Mouse (Mus musculus) spleen, adult 2 months (tissue): ENCODE measurements around the gene Sh3rf1. TPM values are rescaled to one million over a fixed set of nuclear protein-coding genes. Genes with fewer than 3 reads are reported as not detected.

Source experiments
- DNase-seq, 2 experiments: peaks; one replicate each; pipeline versions ENCODE4 v3.0.0 to v3.0.0-alpha.2; 2012 to 2021; ENCODE audit warnings: low spot score in 2 of 2, low read depth in 1 of 2
- H3K27ac ChIP-seq: fragments of 200-500 bp; 2 replicates; pipeline ENCODE4 v1.5.1; 2012; ENCODE audit warnings: low read length, inconsistent platforms; ENCODE audit not compliant: insufficient read depth
- H3K27me3 ChIP-seq: fragments of 200-500 bp; 2 replicates; pipeline ENCODE4 v1.6.1; 2012; ENCODE audit warnings: mild to moderate bottlenecking, moderate library complexity, low read length, inconsistent platforms; ENCODE audit not compliant: control insufficient read depth, insufficient read depth
- H3K36me3 ChIP-seq: fragments of 200-500 bp; 2 replicates; pipeline ENCODE4 v1.6.1; 2012; ENCODE audit warnings: mild to moderate bottlenecking, low read length, inconsistent platforms; ENCODE audit not compliant: control insufficient read depth, insufficient read depth
- H3K4me1 ChIP-seq: fragments of 200-500 bp; 2 replicates; pipeline ENCODE4 v1.6.1; 2011; ENCODE audit warnings: inconsistent platforms; ENCODE audit not compliant: control insufficient read depth, insufficient read depth, insufficient read length
- H3K4me3 ChIP-seq: fragments of 200-500 bp; 2 replicates; pipeline ENCODE4 v1.5.1; 2011; ENCODE audit warnings: mild to moderate bottlenecking, inconsistent platforms; ENCODE audit not compliant: insufficient read depth, insufficient read length; ENCODE audit errors: extremely low read depth
- CTCF ChIP-seq: fragments of 200-500 bp; IDR thresholded peaks from 2 replicates; pipeline ENCODE4 v1.5.1; 2011; ENCODE audit warnings: mild to moderate bottlenecking, inconsistent platforms; ENCODE audit not compliant: insufficient read depth, insufficient read length, insufficient replicate concordance; ENCODE audit errors: extremely low read depth
- POLR2A ChIP-seq: fragments of 200-500 bp; IDR thresholded peaks from 2 replicates; pipeline ENCODE4 v1.6.1; 2011; ENCODE audit warnings: low read depth, low read length, inconsistent platforms
- WGBS: fragments of 180-500 bp; shearing (Covaris S2); methylation state at CpG from one replicate; pipeline ENCODE4 v1.1.7; 2018; 5-methylcytosine and 5-hydroxymethylcytosine counted together
- polyA plus RNA-seq: library from polyadenylated mRNA; depleted of rRNA; stranded (reverse); fragments of >200 nt; gene quantifications from 2 replicates; pipeline ENCODE4 v1.2.3, GENCODE M21; 2012

Gene Sh3rf1
- polyA plus RNA-seq, 1 experiment: 2.5 TPM

- TF ChIP-seq POLR2A (no peak), CTCF (no peak)
- Histone ChIP-seq H3K27ac (no peak overlapping the region), H3K36me3 (no peaks in the 10 kb centered on the region), H3K27me3 (no peaks in the 10 kb centered on the region), H3K4me1 (no peaks in the 10 kb centered on the region), H3K4me3 (no peak overlapping the region)
- 70% methylated on average over 6 of the region's 6 CpGs for WGBS
- no peak for DNase-seq
These were observed 196.5 kb downstream of the Sh3rf1 start for GRCm38 (mm10) chr8:61420166-61420565.

GRCm38 (mm10) chr8:61421606-61422005, 197.9 kb downstream of the Sh3rf1 start:
- Histone ChIP-seq H3K36me3 (no peaks in the 10 kb centered on the region), H3K4me1 (no peaks in the 10 kb centered on the region), H3K27ac (no peak overlapping the region), H3K4me3 (no peak overlapping the region), H3K27me3 (no peaks in the 10 kb centered on the region)
- TF ChIP-seq POLR2A: no peak
- no peak for TF ChIP-seq CTCF
- WGBS: 89% methylated on average over 11 of the region's 11 CpGs
- DNase-seq: no peak

GRCm38 (mm10) chr8:61425125-61425524, 201.5 kb downstream of the Sh3rf1 start:
- Histone ChIP-seq H3K4me1 (no peaks in the 10 kb centered on the region), H3K4me3 (no peak overlapping the region), H3K36me3 (no peaks in the 10 kb centered on the region), H3K27ac (no peak overlapping the region), H3K27me3 (no peaks in the 10 kb centered on the region)
- DNase-seq: no peak
- no peak for TF ChIP-seq CTCF
- TF ChIP-seq POLR2A: no peak

- DNase-seq: peak in 1 of 2 experiments; percentile 9
- Histone ChIP-seq H3K27ac (no peak overlapping the region), H3K4me1 (no peaks in the 10 kb centered on the region), H3K4me3 (no peak overlapping the region), H3K36me3 (no peaks in the 10 kb centered on the region), H3K27me3 (no peaks in the 10 kb centered on the region)
- 73% methylated on average over 5 of the region's 5 CpGs for WGBS
- TF ChIP-seq POLR2A (no peak), CTCF (no peak)
These were observed 202.4 kb downstream of the Sh3rf1 start for GRCm38 (mm10) chr8:61426072-61426471.

- Histone ChIP-seq H3K4me1 (no peaks in the 10 kb centered on the region), H3K27ac (no peak overlapping the region), H3K27me3 (no peaks in the 10 kb centered on the region), H3K36me3 (no peaks in the 10 kb centered on the region), H3K4me3 (no peak overlapping the region)
- DNase-seq: no peak
- 50% methylated on average over 5 of the region's 5 CpGs for WGBS
- TF ChIP-seq CTCF: no peak
- no peak for TF ChIP-seq POLR2A
These were observed 203.0 kb downstream of the Sh3rf1 start for GRCm38 (mm10) chr8:61426671-61427070.

- no peak for DNase-seq
- H3K36me3 ChIP-seq: no peaks in the 10 kb centered on the region
- no peaks in the 10 kb centered on the region for H3K4me1 ChIP-seq
- H3K27ac ChIP-seq: no peak overlapping the region
- H3K27me3 ChIP-seq: no peaks in the 10 kb centered on the region
- WGBS: 86% methylated on average over 8 of the region's 8 CpGs
- TF ChIP-seq POLR2A: no peak
- no peak for TF ChIP-seq CTCF
- H3K4me3 ChIP-seq: no peak overlapping the region
These were observed 204.4 kb downstream of the Sh3rf1 start for GRCm38 (mm10) chr8:61427916-61428681.

- TF ChIP-seq POLR2A (no peak), CTCF (no peak)
- Histone ChIP-seq H3K4me1 (no peaks in the 10 kb centered on the region), H3K36me3 (no peaks in the 10 kb centered on the region), H3K27ac (no peak overlapping the region), H3K27me3 (no peaks in the 10 kb centered on the region), H3K4me3 (no peak overlapping the region)
- 74% methylated on average over 4 of the region's 4 CpGs for WGBS
- DNase-seq: no peak
These were observed 205.3 kb downstream of the Sh3rf1 start for GRCm38 (mm10) chr8:61428821-61429482.
